Mouse (Mus musculus): ENCODE measurements around the gene Tdo2. TPM values are rescaled to one million over a fixed set of nuclear protein-coding genes. Genes with fewer than 3 reads are reported as not detected.

Gene Tdo2
- polyA plus RNA-seq, 1 experiment: not detected

DNA sequence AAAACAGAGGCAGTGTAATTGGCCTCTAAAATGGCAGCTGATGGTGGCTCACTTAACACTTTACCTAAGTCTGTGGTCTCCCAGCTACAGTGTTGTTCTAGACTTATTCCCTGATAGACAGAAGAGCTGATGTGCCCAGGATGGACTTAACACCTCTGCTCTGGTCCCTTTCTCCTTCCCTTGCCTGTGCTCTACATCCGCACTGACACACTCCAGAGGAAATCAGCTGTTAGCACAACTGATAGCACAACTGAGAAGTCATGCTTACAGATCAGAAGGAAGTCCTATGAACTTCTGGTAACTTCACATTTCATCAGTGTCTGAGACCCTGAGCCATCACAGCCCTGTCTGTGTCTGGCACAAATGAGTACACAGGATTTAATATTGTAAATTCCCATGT is 46.9 kb downstream of the Tdo2 start:
- TF ChIP-seq MYOD1 (IDR thresholded peaks at IDR 0.05; ENCODE audit: control insufficient read depth, insufficient read length, low read depth) (no peak), MYOG (IDR thresholded peaks at IDR 0.05; ENCODE audit: control insufficient read depth, extremely low read depth, insufficient read length) (no peak), USF1 (IDR thresholded peaks at IDR 0.05; ENCODE audit: low read depth) (no peak), CTCF (IDR thresholded peaks at IDR 0.05; ENCODE audit: control insufficient read depth, insufficient read depth, insufficient read length) (no peak), MAX (IDR thresholded peaks at IDR 0.05) (no peak), CEBPB (IDR thresholded peaks at IDR 0.05; ENCODE audit: low read depth) (no peak), FOSL1 (IDR thresholded peaks at IDR 0.05; ENCODE audit: insufficient read depth, low read length, poor library complexity, severe bottlenecking) (no peak)
- Histone ChIP-seq H3K27me3 (ENCODE audit: control insufficient read depth, insufficient read depth, insufficient read length) (no peaks in the 10 kb centered on the region), H3K79me2 (ENCODE audit: control insufficient read depth, insufficient read depth) (no peaks in the 10 kb centered on the region), H3ac (ENCODE audit: control insufficient read depth, insufficient read length, low read depth) (no peak overlapping the region), H3K79me3 (ENCODE audit: low read depth) (no peaks in the 10 kb centered on the region), H3K36me3 (ENCODE audit: control insufficient read depth, insufficient read depth) (no peaks in the 10 kb centered on the region), H3K4me3 (ENCODE audit: insufficient read depth, poor library complexity, severe bottlenecking) (no peak overlapping the region)

DNA sequence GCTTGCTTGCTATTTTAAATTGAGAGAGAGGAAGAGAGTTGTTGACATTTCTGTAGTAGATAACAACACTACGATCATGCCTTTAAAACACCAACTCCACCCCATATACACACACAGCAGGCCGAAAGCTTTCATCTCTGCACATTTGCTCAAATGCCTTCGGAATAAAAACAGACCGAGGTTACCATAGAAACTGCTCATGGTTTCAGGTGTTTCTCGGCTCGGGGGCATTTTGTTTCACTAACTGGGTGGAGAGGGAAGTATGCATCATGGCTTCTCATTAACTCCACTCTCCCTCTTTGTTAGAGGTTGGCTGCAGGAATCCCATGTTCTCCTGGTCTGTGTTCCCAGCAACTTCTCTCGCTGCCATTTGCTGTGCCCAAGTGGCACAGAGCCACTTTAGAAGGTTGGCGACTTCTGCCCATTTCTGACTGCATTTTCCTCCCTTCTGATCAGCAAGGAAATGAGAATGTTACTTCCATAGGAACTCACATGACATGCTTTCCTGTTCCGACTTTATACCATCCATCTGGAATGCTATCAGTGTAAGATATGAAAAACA is 49.2 kb downstream of the Tdo2 start:
- Histone ChIP-seq H3K79me2 (ENCODE audit: control insufficient read depth, insufficient read depth) (no peaks in the 10 kb centered on the region), H3K79me3 (ENCODE audit: low read depth) (no peaks in the 10 kb centered on the region), H3K36me3 (ENCODE audit: control insufficient read depth, insufficient read depth) (no peaks in the 10 kb centered on the region), H3ac (ENCODE audit: control insufficient read depth, insufficient read length, low read depth) (no peak overlapping the region), H3K27me3 (ENCODE audit: control insufficient read depth, insufficient read depth, insufficient read length) (no peaks in the 10 kb centered on the region), H3K4me3 (ENCODE audit: insufficient read depth, poor library complexity, severe bottlenecking) (no peak overlapping the region)
- TF ChIP-seq CEBPB (IDR thresholded peaks at IDR 0.05; ENCODE audit: low read depth): no peak
- no peak for TF ChIP-seq USF1 (IDR thresholded peaks at IDR 0.05; ENCODE audit: low read depth)
- TF ChIP-seq FOSL1 (IDR thresholded peaks at IDR 0.05; ENCODE audit: insufficient read depth, low read length, poor library complexity, severe bottlenecking): no peak
- no peak for TF ChIP-seq MYOG (IDR thresholded peaks at IDR 0.05; ENCODE audit: control insufficient read depth, extremely low read depth, insufficient read length)
- TF ChIP-seq MAX (IDR thresholded peaks at IDR 0.05): no peak
- TF ChIP-seq MYOD1 (IDR thresholded peaks at IDR 0.05; ENCODE audit: control insufficient read depth, insufficient read length, low read depth): no peak
- no peak for TF ChIP-seq CTCF (IDR thresholded peaks at IDR 0.05; ENCODE audit: control insufficient read depth, insufficient read depth, insufficient read length)

DNA sequence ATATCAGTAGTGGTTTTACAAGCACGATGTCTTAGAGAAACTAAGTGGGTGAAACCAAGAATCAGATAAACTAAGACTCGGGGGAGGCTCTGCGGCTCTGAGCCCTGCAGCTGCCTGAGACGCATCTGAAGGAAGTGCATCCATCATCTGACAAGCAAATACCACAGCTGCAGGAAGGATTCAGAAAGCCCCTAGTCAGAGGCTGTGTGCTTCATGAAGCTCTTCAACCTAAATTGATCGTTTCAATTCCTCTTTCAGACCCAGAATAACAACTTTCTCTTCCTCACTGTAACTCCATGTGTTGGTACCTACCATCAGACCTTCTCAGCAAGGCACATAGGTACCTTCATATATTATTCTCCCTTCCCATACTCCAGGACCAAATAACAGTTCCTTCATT is 50.1 kb downstream of the Tdo2 start:
- H3K36me3 ChIP-seq (ENCODE audit: control insufficient read depth, insufficient read depth): no peaks in the 10 kb centered on the region
- H3K79me3 ChIP-seq (ENCODE audit: low read depth): no peaks in the 10 kb centered on the region
- no peaks in the 10 kb centered on the region for H3K79me2 ChIP-seq (ENCODE audit: control insufficient read depth, insufficient read depth)
- no peak for TF ChIP-seq MAX (IDR thresholded peaks at IDR 0.05)
- no peak for TF ChIP-seq CTCF (IDR thresholded peaks at IDR 0.05; ENCODE audit: control insufficient read depth, insufficient read depth, insufficient read length)
- TF ChIP-seq FOSL1 (IDR thresholded peaks at IDR 0.05; ENCODE audit: insufficient read depth, low read length, poor library complexity, severe bottlenecking): no peak
- TF ChIP-seq MYOG (IDR thresholded peaks at IDR 0.05; ENCODE audit: control insufficient read depth, extremely low read depth, insufficient read length): no peak
- TF ChIP-seq CEBPB (IDR thresholded peaks at IDR 0.05; ENCODE audit: low read depth): no peak
- TF ChIP-seq USF1 (IDR thresholded peaks at IDR 0.05; ENCODE audit: low read depth): no peak
- TF ChIP-seq MYOD1 (IDR thresholded peaks at IDR 0.05; ENCODE audit: control insufficient read depth, insufficient read length, low read depth): no peak
- no peak overlapping the region for H3ac ChIP-seq (ENCODE audit: control insufficient read depth, insufficient read length, low read depth)
- no peaks in the 10 kb centered on the region for H3K27me3 ChIP-seq (ENCODE audit: control insufficient read depth, insufficient read depth, insufficient read length)
- no peak overlapping the region for H3K4me3 ChIP-seq (ENCODE audit: insufficient read depth, poor library complexity, severe bottlenecking)

- H3ac ChIP-seq (ENCODE audit: control insufficient read depth, insufficient read length, low read depth): no peak overlapping the region
- no peak overlapping the region for H3K4me3 ChIP-seq (ENCODE audit: insufficient read depth, poor library complexity, severe bottlenecking)
- H3K27me3 ChIP-seq (ENCODE audit: control insufficient read depth, insufficient read depth, insufficient read length): no peaks in the 10 kb centered on the region
- H3K79me3 ChIP-seq (ENCODE audit: low read depth): no peaks in the 10 kb centered on the region
- no peaks in the 10 kb centered on the region for H3K36me3 ChIP-seq (ENCODE audit: control insufficient read depth, insufficient read depth)
- TF ChIP-seq USF1 (IDR thresholded peaks at IDR 0.05; ENCODE audit: low read depth) (no peak), CTCF (IDR thresholded peaks at IDR 0.05; ENCODE audit: control insufficient read depth, insufficient read depth, insufficient read length) (no peak), MYOD1 (IDR thresholded peaks at IDR 0.05; ENCODE audit: control insufficient read depth, insufficient read length, low read depth) (no peak), FOSL1 (IDR thresholded peaks at IDR 0.05; ENCODE audit: insufficient read depth, low read length, poor library complexity, severe bottlenecking) (no peak), MAX (IDR thresholded peaks at IDR 0.05) (no peak), MYOG (IDR thresholded peaks at IDR 0.05; ENCODE audit: control insufficient read depth, extremely low read depth, insufficient read length) (no peak), CEBPB (IDR thresholded peaks at IDR 0.05; ENCODE audit: low read depth) (no peak)
- H3K79me2 ChIP-seq (ENCODE audit: control insufficient read depth, insufficient read depth): no peaks in the 10 kb centered on the region
Observed at GRCm38 (mm10) chr3:81924931-81925330, 51.1 kb downstream of the Tdo2 start.

GRCm38 (mm10) chr3:81922910-81923309 is 53.1 kb downstream of the Tdo2 start:
- no peaks in the 10 kb centered on the region for H3K79me2 ChIP-seq (ENCODE audit: control insufficient read depth, insufficient read depth)
- no peak overlapping the region for H3ac ChIP-seq (ENCODE audit: control insufficient read depth, insufficient read length, low read depth)
- H3K36me3 ChIP-seq (ENCODE audit: control insufficient read depth, insufficient read depth): no peaks in the 10 kb centered on the region

More at GRCm38 (mm10) chr3:81922910-81923309, 53.1 kb downstream of the Tdo2 start:
- H3K27me3 ChIP-seq (ENCODE audit: control insufficient read depth, insufficient read depth, insufficient read length): no peaks in the 10 kb centered on the region
- TF ChIP-seq MAX (IDR thresholded peaks at IDR 0.05) (no peak), MYOD1 (IDR thresholded peaks at IDR 0.05; ENCODE audit: control insufficient read depth, insufficient read length, low read depth) (no peak), CEBPB (IDR thresholded peaks at IDR 0.05; ENCODE audit: low read depth) (no peak), FOSL1 (IDR thresholded peaks at IDR 0.05; ENCODE audit: insufficient read depth, low read length, poor library complexity, severe bottlenecking) (no peak), USF1 (IDR thresholded peaks at IDR 0.05; ENCODE audit: low read depth) (no peak), MYOG (IDR thresholded peaks at IDR 0.05; ENCODE audit: control insufficient read depth, extremely low read depth, insufficient read length) (no peak), CTCF (IDR thresholded peaks at IDR 0.05; ENCODE audit: control insufficient read depth, insufficient read depth, insufficient read length) (no peak)
- no peak overlapping the region for H3K4me3 ChIP-seq (ENCODE audit: insufficient read depth, poor library complexity, severe bottlenecking)
- no peaks in the 10 kb centered on the region for H3K79me3 ChIP-seq (ENCODE audit: low read depth)

All from C2C12 (cell line).